Mouse (Mus musculus): Measurements from ENCODE around the gene Ttll6. TPM values are rescaled to one million over a fixed set of nuclear protein-coding genes. Genes with fewer than 3 reads are reported as not detected.

The Ttll6 gene
- polyA plus RNA-seq, 1 experiment from 2014 or later, result 0.25 TPM

DNA sequence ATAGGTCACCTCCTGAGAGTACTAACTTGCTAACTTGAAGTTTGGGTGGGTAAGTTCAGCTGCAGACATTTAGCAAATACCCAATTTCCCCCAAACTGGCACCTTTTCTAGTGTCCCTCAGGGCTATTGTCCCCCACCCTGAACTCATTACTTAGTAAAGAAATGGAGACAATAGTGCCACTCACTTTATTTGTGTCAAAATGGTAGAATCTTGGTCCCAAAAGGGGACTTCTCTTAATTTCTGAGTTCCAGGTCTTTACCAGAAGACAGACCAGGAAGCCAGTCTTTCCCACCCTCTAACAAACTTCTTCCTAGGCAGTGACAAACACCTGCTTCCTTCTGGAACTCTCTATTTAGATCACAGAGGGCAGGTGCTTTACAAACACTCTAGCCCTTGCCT is 68.2 kb downstream of the Ttll6 start:
- peaks cover 99% of the 10 kb centered on the region for H3K27me3 ChIP-seq
- H3K4me1 ChIP-seq, result no peaks in the 10 kb centered on the region
- ATAC-seq (replicated peaks), result no peak
- H3K4me3 ChIP-seq, result no peak overlapping the region
- H3K36me3 ChIP-seq, result no peaks in the 10 kb centered on the region
- H3K9me3 ChIP-seq, result no peaks in the 10 kb centered on the region
- no peak overlapping the region for H3K9ac ChIP-seq (replicated peaks)
- no peak overlapping the region for H3K27ac ChIP-seq (replicated peaks)
- H3K4me2 ChIP-seq (replicated peaks), result no peak overlapping the region

- Histone ChIP-seq H3K27ac (replicated peaks) (no peak overlapping the region), H3K4me1 (no peaks in the 10 kb centered on the region), H3K9ac (replicated peaks) (no peak overlapping the region), H3K4me3 (no peak overlapping the region), H3K36me3 (no peaks in the 10 kb centered on the region), H3K4me2 (replicated peaks) (no peak overlapping the region), H3K9me3 (no peaks in the 10 kb centered on the region), H3K27me3 (peaks cover 99% of the 10 kb centered on the region)
- no peak for ATAC-seq (replicated peaks)
- 2% methylated on average over 14 of the region's 14 CpGs for WGBS
These were observed 69.0 kb downstream of the Ttll6 start for GRCm38 (mm10) chr11:96202401-96203081.

DNA sequence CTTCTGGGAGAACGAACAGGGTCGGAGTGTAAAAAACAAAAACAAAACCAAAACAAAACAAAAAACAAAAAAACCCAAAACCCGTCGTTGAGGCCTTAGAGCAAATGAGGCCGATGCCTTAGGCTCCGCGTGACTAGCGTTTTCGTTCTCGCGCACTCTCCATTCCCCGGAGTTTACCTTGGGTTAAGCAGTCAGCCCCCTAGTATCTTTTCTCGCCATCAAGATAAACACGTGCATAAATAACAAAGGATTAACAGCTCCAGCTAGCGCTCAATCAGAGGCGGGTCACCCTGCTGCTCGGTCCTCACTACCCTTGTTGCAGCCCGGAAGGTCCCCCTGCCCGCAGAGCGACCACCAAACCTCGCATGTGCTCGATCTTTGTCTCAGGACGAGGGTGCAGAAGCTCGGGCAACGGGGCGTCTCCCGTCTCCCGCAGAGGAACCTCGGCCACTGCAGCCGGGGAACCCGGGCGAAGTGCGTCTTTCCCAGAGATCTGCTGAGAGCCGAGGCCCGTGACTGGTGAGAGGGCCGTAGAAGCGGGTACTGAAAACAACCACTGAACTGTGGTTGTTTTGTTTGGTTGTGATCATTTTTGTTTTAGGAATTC is 69.7 kb downstream of the Ttll6 start:
- Histone ChIP-seq H3K4me1 (no peaks in the 10 kb centered on the region), H3K4me3 (no peak overlapping the region), H3K9me3 (no peaks in the 10 kb centered on the region), H3K9ac (replicated peaks) (no peak overlapping the region), H3K36me3 (no peaks in the 10 kb centered on the region), H3K27me3 (peaks cover 99% of the 10 kb centered on the region), H3K4me2 (replicated peaks) (no peak overlapping the region), H3K27ac (replicated peaks) (no peak overlapping the region)
- no peak for ATAC-seq (replicated peaks)
- WGBS, result under 1% methylated on average over 37 of the region's 37 CpGs

GRCm38 (mm10) chr11:96203789-96204186 is 70.2 kb downstream of the Ttll6 start:
- no peak overlapping the region for H3K4me3 ChIP-seq
- WGBS, result under 1% methylated on average over 16 of the region's 16 CpGs
- no peak for ATAC-seq (replicated peaks)

GRCm38 (mm10) chr11:96204351-96204750 is 70.8 kb downstream of the Ttll6 start:
- no peaks in the 10 kb centered on the region for H3K9me3 ChIP-seq
- H3K27ac ChIP-seq (replicated peaks), result no peak overlapping the region
- H3K4me3 ChIP-seq, result no peak overlapping the region
- no peak overlapping the region for H3K9ac ChIP-seq (replicated peaks)
- no peak overlapping the region for H3K4me2 ChIP-seq (replicated peaks)
- ATAC-seq (replicated peaks), result no peak
- peaks cover 99% of the 10 kb centered on the region for H3K27me3 ChIP-seq
- H3K4me1 ChIP-seq, result no peaks in the 10 kb centered on the region
- WGBS, result 1% methylated on average over 11 of the region's 11 CpGs
- no peaks in the 10 kb centered on the region for H3K36me3 ChIP-seq

More at GRCm38 (mm10) chr11:96203789-96204186, 70.2 kb downstream of the Ttll6 start:
- Histone ChIP-seq H3K4me2 (replicated peaks) (no peak overlapping the region), H3K27me3 (peaks cover 99% of the 10 kb centered on the region), H3K9me3 (no peaks in the 10 kb centered on the region), H3K9ac (replicated peaks) (no peak overlapping the region), H3K4me1 (no peaks in the 10 kb centered on the region), H3K36me3 (no peaks in the 10 kb centered on the region), H3K27ac (replicated peaks) (no peak overlapping the region)

GRCm38 (mm10) chr11:96205426-96206131 is 72.0 kb downstream of the Ttll6 start:
- Histone ChIP-seq H3K4me2 (replicated peaks) (no peak overlapping the region), H3K36me3 (no peaks in the 10 kb centered on the region), H3K27me3 (peaks cover 97% of the 10 kb centered on the region), H3K9ac (replicated peaks) (no peak overlapping the region), H3K4me3 (no peak overlapping the region), H3K4me1 (no peaks in the 10 kb centered on the region), H3K9me3 (no peaks in the 10 kb centered on the region), H3K27ac (replicated peaks) (no peak overlapping the region)
- 3% methylated on average over 15 of the region's 15 CpGs for WGBS
- ATAC-seq (replicated peaks), result no peak

Other genes starting within 250 kb of the Ttll6 start
- gene B4galnt2, start 218.9 kb upstream of the Ttll6 start, polyA plus RNA-seq (2015; fragmentation: Nextera tagmentation; extraction: Ambion mirVana), result not detected in 2 replicates
- gene Igf2bp1, start 127.8 kb upstream of the Ttll6 start, polyA plus RNA-seq (2015; fragmentation: Nextera tagmentation; extraction: Ambion mirVana), result 22.0 and 27.1 TPM in 2 replicates
- gene Gip, start 109.2 kb upstream of the Ttll6 start, polyA plus RNA-seq (2015; fragmentation: Nextera tagmentation; extraction: Ambion mirVana), result not detected in 2 replicates
- gene Snf8, start 98.9 kb upstream of the Ttll6 start, polyA plus RNA-seq (2015; fragmentation: Nextera tagmentation; extraction: Ambion mirVana), result 136 and 142 TPM in 2 replicates
- 35.1 and 37.2 TPM in 2 replicates for gene Ube2z, start 68.4 kb upstream of the Ttll6 start, polyA plus RNA-seq (2015; fragmentation: Nextera tagmentation; extraction: Ambion mirVana)
- gene Atp5g1, start 58.1 kb upstream of the Ttll6 start, polyA plus RNA-seq (2015; fragmentation: Nextera tagmentation; extraction: Ambion mirVana), result 409 and 467 TPM in 2 replicates
- gene Calcoco2, start 21.8 kb upstream of the Ttll6 start, polyA plus RNA-seq (2015; fragmentation: Nextera tagmentation; extraction: Ambion mirVana), result not detected in 2 replicates
- not detected in 2 replicates for gene Hoxb13, start 60.5 kb downstream of the Ttll6 start, polyA plus RNA-seq (2015; fragmentation: Nextera tagmentation; extraction: Ambion mirVana)
- gene Hoxb9, start 137.7 kb downstream of the Ttll6 start, polyA plus RNA-seq (2015; fragmentation: Nextera tagmentation; extraction: Ambion mirVana), result not detected in 2 replicates
- gene Hoxb8, start 148.1 kb downstream of the Ttll6 start, polyA plus RNA-seq (2015; fragmentation: Nextera tagmentation; extraction: Ambion mirVana), result not detected in 2 replicates
- gene Hoxb7, start 152.8 kb downstream of the Ttll6 start, polyA plus RNA-seq (2015; fragmentation: Nextera tagmentation; extraction: Ambion mirVana), result not detected in 2 replicates
- gene Hoxb6, start 158.7 kb downstream of the Ttll6 start, polyA plus RNA-seq (2015; fragmentation: Nextera tagmentation; extraction: Ambion mirVana), result not detected in 2 replicates
- not detected in 2 replicates for gene Hoxb5, start 169.6 kb downstream of the Ttll6 start, polyA plus RNA-seq (2015; fragmentation: Nextera tagmentation; extraction: Ambion mirVana)
- gene Hoxb4, start 184.5 kb downstream of the Ttll6 start, polyA plus RNA-seq (2015; fragmentation: Nextera tagmentation; extraction: Ambion mirVana), result not detected in 2 replicates
- not detected in 2 replicates for gene Hoxb3, start 189.5 kb downstream of the Ttll6 start, polyA plus RNA-seq (2015; fragmentation: Nextera tagmentation; extraction: Ambion mirVana)
- gene Hoxb2, start 216.7 kb downstream of the Ttll6 start, polyA plus RNA-seq (2015; fragmentation: Nextera tagmentation; extraction: Ambion mirVana), result not detected in 2 replicates
- not detected in 2 replicates for gene Hoxb1, start 232.0 kb downstream of the Ttll6 start, polyA plus RNA-seq (2015; fragmentation: Nextera tagmentation; extraction: Ambion mirVana)